Mouse (Mus musculus) liver, embryonic 14.5 days (tissue): ENCODE data around the gene Spire2. TPM values are rescaled to one million over a fixed set of nuclear protein-coding genes. Genes with fewer than 3 reads are reported as not detected.
A peak's percentile ranks its signal among the peaks of the same experiment; 100 is the strongest.

Source experiments
- ATAC-seq: fragments of 200-750 bp; cut with Nextera tagmentation; 2 replicates; pipeline ENCODE4 v1.8.0; 2017; ENCODE audit warnings: moderate number of reproducible peaks, mild to moderate bottlenecking, moderate library complexity; ENCODE audit not compliant: insufficient read depth
- DNase-seq, 3 experiments: peaks; one replicate each; pipeline ENCODE4 v3.0.0-alpha.2; 2012 to 2013; ENCODE audit warnings: low read depth in 3 of 3, low spot score in 3 of 3
- H3K27ac ChIP-seq: fragments of 300-500 bp; sonication (generic); 2 replicates; pipeline ENCODE4 v1.5.1; 2014; ENCODE audit warnings: moderate library complexity, mild to moderate bottlenecking, control low read depth, inconsistent platforms
- H3K27me3 ChIP-seq: fragments of 300-500 bp; sonication (generic); 2 replicates; pipeline ENCODE4 v1.6.1; 2014; ENCODE audit warnings: mild to moderate bottlenecking, low read length, moderate library complexity; ENCODE audit not compliant: control insufficient read depth, insufficient read depth
- H3K36me3 ChIP-seq: fragments of 300-500 bp; sonication (generic); replicated peaks from 2 replicates; pipeline ENCODE4 v1.6.1; 2014; ENCODE audit warnings: low read depth; ENCODE audit not compliant: control insufficient read depth, insufficient read depth
- H3K4me1 ChIP-seq, 2 experiments: fragments of 200-500 bp in 1 of 2; fragments of 300-500 bp in 1 of 2; sonication (generic) in 1 of 2; replicated peaks; 2 replicates each; pipeline ENCODE4 v1.6.1; 2012 to 2014; ENCODE audit warnings: antibody characterized with exemption in 1 of 2, inconsistent platforms in 1 of 2, low read length in 1 of 2; ENCODE audit not compliant: control insufficient read depth in 2 of 2, insufficient read depth in 2 of 2
- H3K4me2 ChIP-seq: fragments of 300-500 bp; sonication (generic); 2 replicates; pipeline ENCODE4 v1.6.1; 2014; ENCODE audit warnings: low read depth, mild to moderate bottlenecking, control low read depth, moderate library complexity
- H3K4me3 ChIP-seq, 2 experiments: fragments of 200-500 bp in 1 of 2; fragments of 300-500 bp in 1 of 2; sonication (generic) in 1 of 2; 2 replicates each; pipeline ENCODE4 v1.5.1; 2012 to 2014; ENCODE audit warnings: low read depth in 2 of 2, low read length in 2 of 2, mild to moderate bottlenecking in 2 of 2, control low read depth in 1 of 2, inconsistent platforms in 1 of 2, moderate library complexity in 1 of 2; ENCODE audit not compliant: insufficient read depth in 1 of 2
- H3K9ac ChIP-seq: fragments of 300-500 bp; sonication (generic); replicated peaks from 2 replicates; pipeline ENCODE4 v1.6.1; 2014; ENCODE audit warnings: mild to moderate bottlenecking, control low read depth, moderate library complexity
- H3K9me3 ChIP-seq: fragments of 300-500 bp; sonication (generic); 2 replicates; pipeline ENCODE4 v1.6.1; 2016; ENCODE audit warnings: low read length, mixed read lengths; ENCODE audit not compliant: control insufficient read depth
- CTCF ChIP-seq: IDR thresholded peaks from 2 replicates; pipeline ENCODE4 v1.5.1; 2016; ENCODE audit warnings: antibody characterized with exemption, low read depth, control low read depth
- EP300 ChIP-seq: IDR thresholded peaks from 2 replicates; pipeline ENCODE4 v1.6.1; 2016; ENCODE audit warnings: antibody characterized with exemption, low read depth
- WGBS: fragments of 180-500 bp; shearing (Covaris S2); extraction: QIAGEN DNeasy Blood & Tissue Kit; methylation state at CpG from one replicate; pipeline ENCODE4 v1.1.7; 2014; ENCODE audit not compliant: insufficient replicate concordance; 5-methylcytosine and 5-hydroxymethylcytosine counted together
- polyA plus RNA-seq, 2 experiments: library from polyadenylated mRNA; depleted of rRNA in 1 of 2; stranded (reverse) in 1 of 2; unstranded in 1 of 2; fragments of >200 nt; fragmentation: Nextera tagmentation in 1 of 2; extraction: Ambion mirVana in 1 of 2; gene quantifications; 2 replicates each; pipeline versions ENCODE4 v1.2.1 to v1.2.3; 2012 to 2014

The Spire2 gene
- polyA plus RNA-seq, 2 experiments, result 2.2 to 3.0 TPM

- ATAC-seq, result no peak
- no peak for DNase-seq
- Histone ChIP-seq H3K27me3 (no peaks in the 10 kb centered on the region), H3K36me3 (peaks cover 5% of the 10 kb centered on the region), H3K9ac (no peak overlapping the region), H3K4me2 (no peak overlapping the region), H3K9me3 (no peaks in the 10 kb centered on the region), H3K4me1 (no peaks in the 10 kb centered on the region), H3K4me3 (no peak overlapping the region), H3K27ac (no peak overlapping the region)
- WGBS, result 64% methylated on average over 4 of the region's 4 CpGs
- peak; percentile 77 for TF ChIP-seq CTCF
- no peak for TF ChIP-seq EP300
These were observed 42.3 kb upstream of the Spire2 start for GRCm38 (mm10) chr8:123290166-123290565.

GRCm38 (mm10) chr8:123290679-123291078 lies 41.8 kb upstream of the Spire2 start:
- Histone ChIP-seq H3K4me3 (no peak overlapping the region), H3K4me1 (no peaks in the 10 kb centered on the region), H3K36me3 (peaks cover 7% of the 10 kb centered on the region), H3K9ac (no peak overlapping the region), H3K27ac (no peak overlapping the region), H3K4me2 (no peak overlapping the region), H3K9me3 (no peaks in the 10 kb centered on the region), H3K27me3 (no peaks in the 10 kb centered on the region)
- WGBS, result 88% methylated on average over 8 of the region's 8 CpGs
- no peak for DNase-seq
- no peak for TF ChIP-seq EP300
- no peak for TF ChIP-seq CTCF
- no peak for ATAC-seq

- no peak overlapping the region for H3K27ac ChIP-seq
- no peaks in the 10 kb centered on the region for H3K27me3 ChIP-seq
- DNase-seq, result no peak
- H3K4me1 ChIP-seq, result no peaks in the 10 kb centered on the region
- 73% methylated on average over 8 of the region's 8 CpGs for WGBS
- no peak overlapping the region for H3K9ac ChIP-seq
- peaks cover 9% of the 10 kb centered on the region for H3K36me3 ChIP-seq
- no peak for ATAC-seq
- TF ChIP-seq EP300 (no peak), CTCF (no peak)
- no peaks in the 10 kb centered on the region for H3K9me3 ChIP-seq
- no peak overlapping the region for H3K4me2 ChIP-seq
- no peak overlapping the region for H3K4me3 ChIP-seq
These were observed 40.8 kb upstream of the Spire2 start for GRCm38 (mm10) chr8:123291716-123292115.

- H3K4me1 ChIP-seq, result no peaks in the 10 kb centered on the region
- H3K9ac ChIP-seq, result no peak overlapping the region
- no peaks in the 10 kb centered on the region for H3K9me3 ChIP-seq
- 60% methylated on average over 3 of the region's 3 CpGs for WGBS
- no peak overlapping the region for H3K4me3 ChIP-seq
- H3K4me2 ChIP-seq, result no peak overlapping the region
- peaks cover 9% of the 10 kb centered on the region for H3K36me3 ChIP-seq
- DNase-seq, result no peak
- H3K27me3 ChIP-seq, result no peaks in the 10 kb centered on the region
- TF ChIP-seq CTCF, result no peak
- no peak for TF ChIP-seq EP300
- ATAC-seq, result no peak
- H3K27ac ChIP-seq, result no peak overlapping the region
These were observed 40.2 kb upstream of the Spire2 start for GRCm38 (mm10) chr8:123292281-123292680.

- no peak overlapping the region for H3K4me2 ChIP-seq
- WGBS, result 69% methylated on average over 2 of the region's 2 CpGs
- H3K4me1 ChIP-seq, result no peaks in the 10 kb centered on the region
- peaks cover 9% of the 10 kb centered on the region for H3K36me3 ChIP-seq
- H3K9ac ChIP-seq, result no peak overlapping the region
- no peak overlapping the region for H3K4me3 ChIP-seq
- ATAC-seq (no peak), DNase-seq (no peak)
- TF ChIP-seq CTCF (no peak), EP300 (no peak)
- H3K27me3 ChIP-seq, result no peaks in the 10 kb centered on the region
- H3K27ac ChIP-seq, result no peak overlapping the region
- H3K9me3 ChIP-seq, result no peaks in the 10 kb centered on the region
These were observed 39.7 kb upstream of the Spire2 start for GRCm38 (mm10) chr8:123292785-123293184.

- Histone ChIP-seq H3K4me3 (no peak overlapping the region), H3K36me3 (peaks cover 8% of the 10 kb centered on the region), H3K4me1 (no peaks in the 10 kb centered on the region), H3K9me3 (no peaks in the 10 kb centered on the region), H3K27me3 (no peaks in the 10 kb centered on the region), H3K4me2 (no peak overlapping the region), H3K27ac (no peak overlapping the region), H3K9ac (no peak overlapping the region)
- ATAC-seq (no peak), DNase-seq (no peak)
- TF ChIP-seq CTCF, result no peak
- no peak for TF ChIP-seq EP300
- WGBS, result 75% methylated on average over 11 of the region's 11 CpGs
These were observed 34.2 kb upstream of the Spire2 start for GRCm38 (mm10) chr8:123298301-123298700.
